Mouse (Mus musculus): ENCODE measurements at regions not wholly inside any gene's neighbourhood (a gene's known extent, or its start where the extent isn't known, plus 50 kb on each side); places are given as distances from the start of the nearest gene placed in this dataset.
"Not testable (repeated sequence)": the region's sequence is repeated elsewhere in the genome, so short reads cannot be mapped to it uniquely, and the experiment has no call there.

GRCm38 (mm10) chr6:61042667-61043523 lies 118.1 kb downstream of the Mmrn1 start:
- DNase-seq: no peak

GRCm38 (mm10) chr6:61043524-61044450 lies 119.0 kb downstream of the Mmrn1 start:
- no peak for DNase-seq

DNA sequence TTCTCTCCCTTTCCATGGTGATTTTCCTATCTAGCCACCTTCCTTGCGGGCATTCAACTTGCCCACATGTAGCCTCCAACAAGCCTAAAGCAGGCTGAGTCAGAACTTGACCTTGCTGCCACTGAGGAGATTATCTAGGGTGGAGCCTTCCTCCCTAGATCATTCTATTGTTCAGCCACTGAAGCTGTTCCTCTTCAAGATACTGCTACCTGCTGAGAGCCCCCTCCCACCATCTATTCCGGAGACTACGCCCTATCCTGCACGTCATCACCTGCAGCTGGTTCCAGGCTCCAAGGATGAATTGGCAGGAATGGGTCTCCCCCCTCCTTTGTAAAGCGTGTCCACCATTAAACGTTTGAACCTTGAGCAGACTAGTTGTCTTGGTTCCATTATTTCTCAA lies 122.9 kb downstream of the Mmrn1 start:
- not testable (repeated sequence) for DNase-seq

- peak in 1 of 2 experiments; percentile 22 for DNase-seq
These were observed 117.0 kb upstream of the Ccser1 start for GRCm38 (mm10) chr6:61063129-61063528.

DNA sequence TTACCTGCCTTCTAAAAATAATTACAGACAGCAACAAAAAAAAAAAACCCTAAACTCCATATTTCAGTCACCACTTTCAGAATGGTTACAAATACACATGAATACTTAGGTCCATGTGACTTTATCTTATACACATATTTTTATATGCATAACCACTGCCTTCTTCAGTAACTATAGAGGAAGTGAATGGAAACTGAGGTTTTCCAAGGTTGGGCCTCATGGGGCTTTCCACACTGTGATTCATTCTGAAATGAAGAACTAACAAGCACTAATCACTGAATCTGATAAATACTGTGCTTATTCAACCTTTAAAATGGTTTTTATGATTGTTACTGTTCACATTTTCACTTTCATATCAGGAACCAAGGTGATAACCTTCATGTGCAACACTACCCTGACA lies 114.4 kb upstream of the Ccser1 start:
- DNase-seq: no peak

GRCm38 (mm10) chr6:61066501-61067282 lies 113.4 kb upstream of the Ccser1 start:
- DNase-seq: no peak

GRCm38 (mm10) chr6:61067355-61068116 lies 112.6 kb upstream of the Ccser1 start:
- DNase-seq: peak in 1 of 2 experiments; percentile 6

DNA sequence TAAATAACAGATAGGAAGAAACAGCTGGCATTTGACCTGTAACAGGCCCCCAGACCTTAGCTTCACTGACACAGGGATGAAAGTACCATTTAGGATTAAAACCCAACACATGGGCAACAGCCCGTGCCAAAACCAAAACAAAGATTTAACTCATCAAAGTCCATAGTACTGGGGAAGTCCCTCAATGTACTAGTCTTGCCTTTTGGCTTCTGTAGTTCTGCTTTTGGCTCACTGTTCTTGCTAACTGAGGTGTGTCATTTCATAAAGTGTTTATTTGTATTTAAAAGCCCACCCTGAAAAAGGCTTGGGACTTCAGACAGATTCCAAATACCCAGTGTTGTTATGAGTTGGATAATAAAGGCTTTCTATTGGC lies 112.0 kb upstream of the Ccser1 start:
- DNase-seq: no peak

DNA sequence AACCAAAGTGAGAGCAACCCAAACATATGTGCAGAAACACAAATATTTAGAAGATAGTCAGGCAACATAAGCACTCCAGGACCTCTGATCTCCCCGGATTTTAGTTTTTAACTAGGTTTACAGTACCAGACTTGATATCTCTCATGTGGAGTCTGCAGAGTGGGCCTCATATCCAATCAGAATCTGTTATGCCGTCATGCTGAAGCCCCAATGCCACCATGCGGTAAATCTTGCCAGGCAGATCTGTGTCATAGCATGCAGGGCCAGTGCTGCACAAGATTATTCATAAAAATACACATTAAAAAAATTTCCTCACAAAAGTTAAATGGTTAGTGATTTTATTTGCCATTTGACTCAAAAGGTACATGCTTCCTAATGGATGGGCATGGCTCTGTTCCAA lies 106.9 kb upstream of the Ccser1 start:
- no peak for DNase-seq

DNA sequence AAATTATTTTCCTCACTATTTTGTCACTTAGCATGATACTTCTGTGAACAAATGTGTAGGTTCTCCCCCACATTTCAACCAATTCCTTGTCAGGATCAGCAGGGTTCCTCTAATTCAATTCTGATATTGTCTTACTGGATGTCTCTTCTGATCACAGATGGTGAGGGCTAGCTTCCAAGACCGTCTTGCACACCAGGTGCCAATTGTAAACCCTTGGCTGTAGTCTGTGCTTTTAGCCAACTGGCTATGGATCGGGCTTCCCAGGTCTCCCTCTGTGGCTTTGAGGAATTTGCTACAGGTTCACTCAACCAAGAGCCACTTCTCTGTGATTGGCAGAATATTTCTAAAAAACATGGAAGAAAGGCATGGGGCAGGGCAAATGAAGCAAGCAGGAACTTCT lies 106.3 kb upstream of the Ccser1 start:
- no peak for DNase-seq

DNA sequence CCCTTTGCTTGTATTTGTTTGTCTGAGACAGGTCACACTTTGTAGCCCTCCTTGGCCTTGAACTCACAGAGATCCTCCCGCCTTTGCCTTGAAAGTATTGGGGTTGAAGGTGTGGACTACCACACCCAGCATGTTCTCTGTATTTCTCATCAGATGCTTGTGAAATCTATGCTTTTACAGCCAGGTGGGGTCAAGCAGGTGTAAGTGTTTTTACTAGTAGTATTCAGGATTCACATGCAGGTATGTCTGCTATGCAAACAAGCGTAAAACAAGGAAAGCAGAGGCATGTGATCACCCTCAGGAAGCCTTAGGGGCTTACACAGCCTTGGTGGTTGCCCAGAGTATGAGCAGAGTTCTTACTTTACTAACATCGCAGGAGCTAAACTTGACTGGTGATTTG lies 105.4 kb upstream of the Ccser1 start:
- DNase-seq: no peak

- DNase-seq: no peak
These were observed 101.6 kb upstream of the Ccser1 start for GRCm38 (mm10) chr6:61078559-61078958.

- no peak for DNase-seq
These were observed 99.5 kb upstream of the Ccser1 start for GRCm38 (mm10) chr6:61080661-61081060.

GRCm38 (mm10) chr6:61083346-61083745 lies 96.8 kb upstream of the Ccser1 start:
- no peak for DNase-seq

DNA sequence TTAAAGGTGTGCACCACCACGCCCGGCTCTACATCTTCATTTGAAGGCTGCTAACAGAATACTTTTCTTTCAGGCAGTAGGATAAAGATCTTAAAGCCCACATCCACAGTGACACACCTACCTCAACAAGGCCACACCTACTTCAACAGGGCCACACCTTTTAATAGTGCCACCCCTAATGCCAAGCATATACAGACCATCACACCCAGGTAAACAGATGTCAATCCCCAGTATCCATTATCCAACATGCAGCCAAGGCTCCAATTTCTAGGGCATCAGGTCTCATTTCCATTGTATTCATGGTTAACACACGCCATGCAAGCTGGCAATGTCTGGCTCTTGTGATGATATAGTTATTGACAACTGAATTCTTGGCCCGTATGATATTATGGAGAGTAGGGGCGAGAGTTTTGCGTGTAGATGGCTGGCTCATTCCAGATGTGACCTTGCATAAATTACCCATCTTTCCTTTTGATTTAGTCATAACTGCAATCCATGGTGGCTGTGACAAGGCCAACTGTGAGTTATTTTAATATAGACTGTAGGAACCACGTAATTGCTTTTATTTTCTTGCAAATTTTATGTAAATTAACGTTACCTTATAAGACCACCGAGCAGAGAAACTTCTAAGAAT lies 80.7 kb upstream of the Ccser1 start:
- DNase-seq: no peak

DNA sequence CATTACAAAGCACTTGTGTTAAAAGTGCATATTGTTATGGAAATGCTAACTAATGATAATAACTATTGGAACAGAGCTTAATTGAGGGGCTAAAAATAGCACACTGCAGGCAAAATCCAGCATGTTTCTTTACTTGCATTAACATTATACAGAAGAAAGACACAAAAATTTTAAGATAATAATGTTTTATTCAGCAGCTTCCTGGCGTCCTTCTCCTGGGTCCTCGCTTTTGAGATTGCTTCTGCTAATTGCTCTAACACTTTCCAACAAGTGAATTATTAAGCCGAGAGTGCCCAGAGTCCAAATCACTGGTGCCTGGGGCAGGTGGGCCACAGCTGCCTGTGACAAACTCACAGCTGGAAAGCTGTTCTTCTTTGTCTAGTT lies 80.2 kb upstream of the Ccser1 start:
- no peak for DNase-seq

- no peak for DNase-seq
These were observed 78.2 kb upstream of the Ccser1 start for GRCm38 (mm10) chr6:61101972-61102371.

DNA sequence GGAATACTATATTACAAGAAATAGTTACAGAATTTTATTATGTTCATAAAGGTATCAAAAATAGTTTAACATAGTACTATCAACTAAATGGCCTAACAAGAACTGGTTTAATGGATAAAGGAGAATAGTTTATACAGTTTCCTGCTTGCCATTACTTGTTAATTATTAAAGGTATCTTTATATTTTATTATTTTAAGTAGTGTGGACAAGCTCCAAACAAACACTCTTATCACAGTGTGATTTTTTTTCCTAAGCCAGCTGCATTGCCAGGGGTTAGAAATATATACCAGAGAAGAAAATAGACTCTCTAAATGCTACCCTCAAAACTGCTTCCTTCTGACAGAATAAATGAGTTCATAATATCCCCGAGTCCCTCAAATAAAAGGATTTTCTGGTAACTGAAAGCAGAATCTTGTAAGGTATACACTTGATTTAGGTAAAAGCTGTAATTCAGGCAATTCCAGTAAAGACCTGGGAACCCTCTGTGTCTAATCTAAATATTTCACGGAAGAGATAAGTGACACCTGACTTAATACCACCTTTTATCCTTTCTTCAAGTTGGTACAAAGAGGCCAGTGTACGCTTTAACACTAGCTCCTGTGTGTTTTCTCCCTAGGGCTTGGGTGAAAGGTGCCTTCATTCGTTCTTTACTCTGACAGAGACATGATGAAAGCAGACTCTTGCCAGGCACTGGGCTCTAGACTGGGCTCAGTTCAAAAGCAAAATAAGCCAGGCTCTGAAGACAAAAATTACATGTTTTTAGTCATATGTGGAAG lies 76.5 kb upstream of the Ccser1 start:
- DNase-seq: no peak

- DNase-seq: no peak
These were observed 64.9 kb upstream of the Ccser1 start for GRCm38 (mm10) chr6:61115250-61115649.

GRCm38 (mm10) chr6:61119590-61119989 lies 60.5 kb upstream of the Ccser1 start:
- no peak for DNase-seq

- DNase-seq: no peak
These were observed 54.7 kb upstream of the Ccser1 start for GRCm38 (mm10) chr6:61125431-61125830.

Data from spleen, adult 18-20 months (tissue).